Mouse (Mus musculus) stomach, embryonic 14.5 days (tissue): ENCODE results near the gene Stx1b. TPM values are rescaled to one million over a fixed set of nuclear protein-coding genes. Genes with fewer than 3 reads are reported as not detected.

Experiments
- ATAC-seq: fragments of 200-750 bp; cut with Nextera tagmentation; 2 replicates; pipeline ENCODE4 v1.8.0; 2017; ENCODE audit warnings: low read depth, moderate TSS enrichment; ENCODE audit not compliant: insufficient number of reproducible peaks, insufficient read depth, low FRiP score
- H3K27ac ChIP-seq: fragments of 300-500 bp; sonication (generic); 2 replicates; pipeline ENCODE4 v1.5.1; 2014; ENCODE audit warnings: mild to moderate bottlenecking, low read length, moderate library complexity, mixed read lengths
- H3K27me3 ChIP-seq: fragments of 300-500 bp; sonication (generic); 2 replicates; pipeline ENCODE4 v1.6.1; 2014; ENCODE audit warnings: low read length, control low read depth, mixed read lengths; ENCODE audit not compliant: control insufficient read depth, insufficient read depth
- H3K36me3 ChIP-seq: fragments of 300-500 bp; sonication (generic); 2 replicates; pipeline ENCODE4 v1.6.1; 2014; ENCODE audit warnings: mild to moderate bottlenecking, control low read depth, low read length, moderate library complexity, mixed read lengths; ENCODE audit not compliant: control insufficient read depth, insufficient read depth
- H3K4me1 ChIP-seq: fragments of 300-500 bp; sonication (generic); 2 replicates; pipeline ENCODE4 v1.6.1; 2014; ENCODE audit warnings: low read length, control low read depth, mixed read lengths; ENCODE audit not compliant: control insufficient read depth, insufficient read depth
- H3K4me2 ChIP-seq: fragments of 300-500 bp; sonication (generic); replicated peaks from 2 replicates; pipeline ENCODE4 v1.6.1; 2014; ENCODE audit warnings: low read depth, low read length, control low read depth
- H3K4me3 ChIP-seq: fragments of 300-500 bp; sonication (generic); 2 replicates; pipeline ENCODE4 v1.5.1; 2014; ENCODE audit warnings: low read depth, low read length, control low read depth
- H3K9ac ChIP-seq: fragments of 300-500 bp; sonication (generic); replicated peaks from 2 replicates; pipeline ENCODE4 v1.6.1; 2014; ENCODE audit warnings: low read depth, mild to moderate bottlenecking, control low read depth, low read length, moderate library complexity, mixed read lengths
- H3K9me3 ChIP-seq: fragments of 300-500 bp; sonication (generic); 2 replicates; pipeline ENCODE4 v1.6.1; 2016; ENCODE audit warnings: low read depth, low read length, control low read depth; ENCODE audit not compliant: control insufficient read depth
- WGBS: fragments of 180-500 bp; shearing (Covaris S2); extraction: QIAGEN DNeasy Blood & Tissue Kit; methylation state at CpG from one replicate; pipeline ENCODE4 v1.1.7; 2014; 5-methylcytosine and 5-hydroxymethylcytosine counted together
- polyA plus RNA-seq: library from polyadenylated mRNA; unstranded; fragments of >200 nt; fragmentation: Nextera tagmentation; extraction: Ambion mirVana; gene quantifications from 2 replicates; pipeline ENCODE4 v1.2.1, GENCODE M21; 2014

Stx1b gene
- polyA plus RNA-seq, 1 experiment from 2014 or later, result 6.3 TPM

DNA sequence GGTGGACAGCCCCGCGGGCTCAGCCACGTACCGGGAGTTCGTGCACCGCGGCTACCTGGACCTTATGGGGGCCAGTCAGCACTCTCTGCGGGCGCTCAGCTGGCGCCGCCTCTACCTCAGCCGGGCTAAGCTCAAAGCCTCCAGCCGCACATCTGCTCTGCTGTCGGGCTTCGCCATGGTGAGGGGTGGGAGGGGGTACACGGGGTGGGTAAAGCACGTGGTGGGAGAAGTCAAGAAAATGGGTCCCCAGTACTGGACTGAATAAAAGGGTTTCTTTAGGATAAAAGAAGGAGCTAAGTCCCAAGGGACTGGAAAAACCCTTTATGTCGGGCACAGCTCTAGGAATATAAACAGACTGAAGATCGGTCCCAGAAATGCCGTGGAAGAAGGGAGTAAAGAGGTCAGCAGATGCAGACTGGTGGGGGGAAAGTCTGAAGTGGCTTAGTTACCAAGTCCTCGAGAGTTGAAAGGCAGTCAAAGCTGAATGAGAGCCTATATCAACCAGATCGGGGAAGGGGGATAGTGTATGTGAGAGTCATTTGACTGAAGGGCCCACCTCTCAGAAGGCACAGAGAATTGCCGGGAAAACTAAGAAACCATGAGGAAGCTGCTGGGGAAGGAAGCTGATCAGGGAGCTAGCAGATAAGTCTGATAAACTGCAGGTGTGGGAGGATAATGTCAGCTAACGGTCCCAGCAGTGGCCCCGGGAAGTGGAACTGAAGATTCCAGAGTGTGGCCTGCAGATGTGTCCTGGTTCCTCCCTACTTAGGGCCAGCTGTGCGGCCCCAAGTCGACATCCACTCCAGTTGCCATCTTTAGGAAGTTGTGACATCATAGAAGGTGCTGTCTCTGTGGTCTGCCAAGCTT, 54.1 kb downstream of the Stx1b start:
- peak overlapping the region; percentile 92 for H3K27ac ChIP-seq
- H3K4me3 ChIP-seq, result peak overlapping the region; percentile 62
- H3K4me2 ChIP-seq, result peak overlapping the region; percentile 72
- peaks cover 22% of the 10 kb centered on the region; the same call in 1 of the 2 replicates for H3K36me3 ChIP-seq
- H3K9ac ChIP-seq, result peak overlapping the region; percentile 78
- H3K27me3 ChIP-seq, result no peaks in the 10 kb centered on the region
- no peaks in the 10 kb centered on the region for H3K9me3 ChIP-seq
- peaks cover 19% of the 10 kb centered on the region for H3K4me1 ChIP-seq
- peak; percentile 2 for ATAC-seq
- WGBS, result 2% methylated on average over 27 of the region's 27 CpGs

DNA sequence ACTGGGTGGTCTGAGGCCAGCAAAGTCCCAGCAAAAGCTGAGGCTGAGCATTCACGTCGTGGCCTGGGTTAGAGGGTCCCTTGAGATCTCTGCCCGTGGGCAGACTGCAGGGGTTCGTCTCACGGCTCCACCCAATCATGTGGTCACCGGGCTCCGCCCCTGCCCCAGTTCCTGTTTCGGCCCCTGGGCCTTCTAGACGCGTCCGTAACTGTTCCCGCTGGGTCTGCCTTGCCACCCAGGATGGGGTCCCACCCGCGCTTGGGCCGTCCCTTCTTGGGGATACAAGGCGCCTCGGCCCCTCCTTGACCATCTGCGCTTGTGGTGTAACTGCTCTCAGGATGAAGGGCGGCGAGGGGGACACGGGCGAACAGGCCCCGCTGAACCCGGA, 54.7 kb downstream of the Stx1b start, which contains the start of gene Orai3:
Orai3 (plus strand) TSS at position 165 of the 388 bp plus-strand sequence.
- Histone ChIP-seq H3K4me2 (peak within 1 kb of the TSS; percentile 72), H3K27me3 (no peaks in the 10 kb centered on the region), H3K9ac (peak within 1 kb of the TSS; percentile 78), H3K36me3 (peaks cover 27% of the 10 kb centered on the region; the same call in 1 of the 2 replicates), H3K9me3 (no peaks in the 10 kb centered on the region), H3K4me1 (peaks cover 19% of the 10 kb centered on the region), H3K27ac (peak within 1 kb of the TSS; percentile 92), H3K4me3 (peak within 1 kb of the TSS; percentile 62)
- peak; percentile 81 for ATAC-seq
- under 1% methylated on average over 24 of the region's 24 CpGs for WGBS

DNA sequence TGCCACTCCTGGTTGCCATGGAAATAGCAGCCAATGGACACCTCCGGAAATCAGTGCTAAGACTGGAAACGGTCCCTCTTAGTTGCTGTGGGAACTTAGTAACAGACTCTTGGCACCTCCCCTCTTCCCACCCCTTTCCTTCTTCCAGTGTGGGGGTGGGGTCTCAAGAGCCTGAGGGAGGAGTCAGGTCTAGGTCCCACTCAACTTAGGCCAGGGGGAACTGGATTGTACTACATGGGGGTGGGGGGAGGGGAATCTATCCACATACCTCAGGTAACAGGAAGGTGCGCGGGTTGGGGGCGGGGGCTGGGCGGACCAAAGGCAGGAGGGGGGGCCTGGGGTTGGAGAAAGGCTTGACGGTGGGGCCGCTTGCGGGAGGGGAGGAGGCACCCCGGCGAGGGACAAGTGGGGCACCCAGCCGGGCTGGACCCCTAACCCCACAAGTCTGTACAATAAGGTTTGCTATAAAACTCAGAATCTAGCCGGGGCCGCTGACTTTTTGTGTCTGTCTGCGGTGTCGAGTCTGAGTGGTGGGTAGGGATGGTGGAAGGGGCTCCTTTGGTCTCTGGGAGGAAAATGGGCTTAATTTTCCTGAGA, 55.3 kb downstream of the Stx1b start:
- Histone ChIP-seq H3K4me2 (peak overlapping the region; percentile 72), H3K36me3 (peaks cover 33% of the 10 kb centered on the region; the same call in 1 of the 2 replicates), H3K9me3 (no peaks in the 10 kb centered on the region), H3K4me1 (peaks cover 19% of the 10 kb centered on the region), H3K9ac (no peak overlapping the region), H3K27me3 (no peaks in the 10 kb centered on the region), H3K27ac (peak overlapping the region; percentile 92), H3K4me3 (peak overlapping the region; percentile 62)
- ATAC-seq, result peak; percentile 88
- under 1% methylated on average over 16 of the region's 16 CpGs for WGBS

DNA sequence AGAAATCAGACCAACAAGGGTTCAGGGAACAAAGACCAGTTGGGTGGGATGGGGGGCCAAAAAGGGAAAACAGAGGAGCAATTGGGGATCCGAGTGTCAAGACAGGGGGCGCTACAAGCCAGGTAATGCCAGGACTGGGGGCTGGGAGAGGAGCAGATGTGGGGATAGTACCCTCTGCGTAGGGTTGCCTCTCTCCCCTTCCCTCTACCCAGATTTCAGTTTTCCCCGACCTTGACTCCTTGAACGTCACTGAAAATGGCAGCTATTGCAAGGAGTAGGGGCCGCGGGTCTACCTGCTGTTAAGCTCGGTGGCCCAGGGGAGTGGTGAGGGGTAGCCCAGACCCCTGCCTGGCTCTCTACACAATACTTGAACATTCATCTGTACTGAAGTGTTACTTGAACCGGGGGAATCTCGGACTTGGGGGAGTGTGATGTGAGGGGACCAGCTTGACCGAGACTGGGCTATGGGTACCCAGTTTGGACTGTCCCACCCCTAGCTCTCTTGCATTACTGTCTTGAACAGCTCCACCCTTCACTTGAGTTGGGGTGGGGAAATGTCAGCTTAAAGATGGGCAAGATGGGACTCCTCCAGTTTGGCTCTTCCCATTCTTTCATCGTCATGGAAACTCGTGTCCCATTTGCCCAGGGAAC, 55.9 kb downstream of the Stx1b start:
- peak overlapping the region; percentile 72; the same call in 1 of the 2 replicates for H3K4me2 ChIP-seq
- no peaks in the 10 kb centered on the region for H3K9me3 ChIP-seq
- H3K27me3 ChIP-seq, result no peaks in the 10 kb centered on the region
- peaks cover 19% of the 10 kb centered on the region for H3K4me1 ChIP-seq
- H3K36me3 ChIP-seq, result peaks cover 39% of the 10 kb centered on the region
- no peak overlapping the region for H3K4me3 ChIP-seq
- WGBS, result 52% methylated on average over 13 of the region's 13 CpGs
- H3K27ac ChIP-seq, result no peak overlapping the region
- ATAC-seq, result no peak; the same call in 1 of the 2 replicates
- no peak overlapping the region for H3K9ac ChIP-seq

DNA sequence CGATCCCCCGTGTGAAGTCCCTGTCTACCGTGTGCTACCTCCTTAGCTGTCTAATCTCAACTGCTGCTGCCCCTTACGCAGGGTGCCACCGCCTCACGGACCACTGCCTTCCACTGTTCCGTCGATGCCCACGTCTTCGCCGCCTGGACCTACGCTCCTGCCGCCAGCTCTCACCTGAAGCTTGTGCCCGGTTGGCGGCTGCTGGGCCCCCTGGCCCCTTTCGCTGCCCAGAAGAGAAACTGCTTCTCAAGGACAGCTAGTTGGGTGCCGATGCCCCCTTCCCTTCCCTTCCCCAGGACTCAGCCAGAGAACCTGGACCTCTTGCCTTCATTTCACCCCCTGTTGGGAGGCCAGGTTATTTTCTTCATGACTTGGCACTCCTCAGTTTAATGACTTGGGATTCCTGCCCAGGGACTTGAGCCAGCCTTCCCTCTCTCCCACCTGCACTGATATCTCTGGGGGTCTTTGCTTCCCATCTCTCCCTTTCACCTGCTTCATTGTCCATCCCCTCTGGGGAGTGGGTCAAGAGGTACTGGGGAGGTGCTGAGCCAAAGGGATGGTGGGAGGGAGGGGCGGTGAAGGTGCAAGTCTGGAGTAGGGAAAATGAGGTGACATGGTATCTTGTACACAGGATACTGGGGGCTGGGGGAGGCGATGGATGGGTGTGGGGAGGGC, 56.5 kb downstream of the Stx1b start:
- WGBS, result 93% methylated on average over 19 of the region's 19 CpGs
- peaks cover 43% of the 10 kb centered on the region for H3K36me3 ChIP-seq

DNA sequence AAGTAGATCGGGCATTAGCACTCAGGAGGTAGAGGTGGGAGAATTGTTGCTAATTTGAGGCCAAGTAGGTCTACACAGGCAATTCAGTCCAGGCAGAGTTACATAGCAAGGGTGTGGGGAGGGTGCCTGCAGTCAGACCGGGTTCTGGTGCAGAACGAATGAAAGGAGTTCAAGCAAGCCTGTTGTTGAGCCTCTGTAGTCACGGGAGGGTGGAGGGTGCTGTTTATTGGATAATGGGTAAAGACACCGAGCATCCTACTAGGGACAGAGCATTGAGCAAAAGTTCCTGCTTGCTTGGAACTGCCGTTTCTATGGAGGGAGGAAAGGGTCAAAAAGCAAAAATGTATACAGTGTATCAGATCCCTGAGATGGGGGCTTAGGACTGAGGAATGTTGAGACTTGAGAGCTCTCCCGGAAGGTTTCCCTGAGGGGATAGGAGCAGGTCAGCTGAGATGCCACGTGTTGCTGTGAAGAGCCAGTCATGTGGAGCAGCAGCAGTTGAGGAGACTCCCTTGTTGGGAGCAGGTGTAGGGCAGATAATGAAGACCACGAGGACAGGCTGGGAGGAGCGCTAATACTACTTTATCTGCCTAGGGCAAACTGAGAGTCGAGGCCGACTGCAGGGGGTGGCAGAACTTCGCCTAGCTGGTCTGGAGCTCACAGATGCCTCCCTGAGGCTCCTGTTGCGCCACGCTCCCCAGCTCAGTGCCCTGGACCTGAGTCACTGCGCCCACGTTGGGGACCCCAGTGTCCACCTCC, 57.3 kb downstream of the Stx1b start:
- Histone ChIP-seq H3K4me2 (no peak overlapping the region), H3K27ac (no peak overlapping the region), H3K4me3 (no peak overlapping the region), H3K36me3 (peaks cover 48% of the 10 kb centered on the region), H3K27me3 (no peaks in the 10 kb centered on the region), H3K9me3 (no peaks in the 10 kb centered on the region), H3K4me1 (peaks cover 19% of the 10 kb centered on the region), H3K9ac (no peak overlapping the region)
- WGBS, result 76% methylated on average over 17 of the region's 17 CpGs
- ATAC-seq, result no peak

More for the DNA sequence above, 56.5 kb downstream of the Stx1b start:
- ATAC-seq, result no peak
- no peaks in the 10 kb centered on the region for H3K27me3 ChIP-seq
- H3K4me2 ChIP-seq, result no peak overlapping the region
- H3K27ac ChIP-seq, result no peak overlapping the region
- no peak overlapping the region for H3K9ac ChIP-seq
- H3K4me1 ChIP-seq, result peaks cover 19% of the 10 kb centered on the region
- no peaks in the 10 kb centered on the region for H3K9me3 ChIP-seq
- H3K4me3 ChIP-seq, result no peak overlapping the region

DNA sequence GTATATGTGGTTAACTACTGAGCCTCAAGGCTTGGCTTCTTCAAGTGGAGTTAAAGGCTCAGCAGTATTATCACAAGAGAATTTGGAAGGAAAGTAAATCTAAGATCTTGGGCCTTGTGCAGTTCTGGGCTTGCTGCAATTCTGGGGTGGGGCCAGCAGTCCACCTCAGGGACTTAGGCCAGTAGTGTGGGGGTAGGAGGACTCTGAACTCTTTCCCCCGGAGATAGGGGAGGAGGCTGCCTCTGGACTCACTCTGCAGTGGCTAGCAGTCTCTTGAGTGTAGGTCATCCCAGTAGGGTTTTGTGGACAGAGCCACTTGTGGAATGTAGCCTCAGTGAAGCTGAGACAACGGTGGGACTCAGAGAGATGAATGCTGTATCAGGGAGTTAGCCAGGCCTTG, 58.6 kb downstream of the Stx1b start:
- H3K36me3 ChIP-seq, result peaks cover 50% of the 10 kb centered on the region
- peaks cover 10% of the 10 kb centered on the region for H3K4me1 ChIP-seq
- H3K4me2 ChIP-seq, result no peak overlapping the region
- no peak overlapping the region for H3K9ac ChIP-seq
- H3K27ac ChIP-seq, result no peak overlapping the region
- H3K9me3 ChIP-seq, result no peaks in the 10 kb centered on the region
- H3K4me3 ChIP-seq, result no peak overlapping the region
- ATAC-seq, result no peak
- 86% methylated on average over 2 of the region's 2 CpGs for whole genome bisulfite sequencing
- H3K27me3 ChIP-seq, result no peaks in the 10 kb centered on the region
